Mouse (Mus musculus): ENCODE results near the gene Plcd4.

Gene Plcd4

GRCm38 (mm10) chr1:74600501-74601266, 58.0 kb downstream of the Plcd4 start:
- DNase-seq (ENCODE audit: low read depth): no peak

GRCm38 (mm10) chr1:74601267-74601962, 58.7 kb downstream of the Plcd4 start, which contains the start of the genes Rnf25 and Stk36:
Gene Rnf25, minus strand, starts transcription at chr1:74601397.
Gene Stk36, plus strand, starts transcription at chr1:74601445.
- DNase-seq (ENCODE audit: low read depth): peak; percentile 91

Measured in induced T-regulatory cell, adult 2 months (primary cell).